Mouse (Mus musculus) limb, embryonic 14.5 days (tissue): ENCODE measurements around the gene Runx1. TPM values are rescaled to one million over a fixed set of nuclear protein-coding genes. Genes with fewer than 3 reads are reported as not detected.

Experiments used
- ATAC-seq: fragments of 200-750 bp; cut with Nextera tagmentation; 2 replicates; pipeline ENCODE4 v1.8.0; 2017; ENCODE audit warnings: low read depth, moderate number of reproducible peaks, moderate TSS enrichment; ENCODE audit not compliant: low FRiP score
- DNase-seq: peaks from one replicate; pipeline ENCODE4 v3.0.0-alpha.2; 2015; ENCODE audit warnings: low spot score
- H3K27ac ChIP-seq: fragments of 300-500 bp; sonication (generic); replicated peaks from 2 replicates; pipeline ENCODE4 v1.5.1; 2014; ENCODE audit warnings: low read depth, mild to moderate bottlenecking, low read length, moderate library complexity, mixed read lengths
- H3K27me3 ChIP-seq: fragments of 300-500 bp; sonication (generic); 2 replicates; pipeline ENCODE4 v1.6.1; 2014; ENCODE audit warnings: low read length, mixed read lengths; ENCODE audit not compliant: control insufficient read depth, insufficient read depth
- H3K36me3 ChIP-seq: fragments of 300-500 bp; sonication (generic); 2 replicates; pipeline ENCODE4 v1.6.1; 2014; ENCODE audit warnings: mild to moderate bottlenecking, low read length, moderate library complexity, mixed read lengths; ENCODE audit not compliant: control insufficient read depth, insufficient read depth
- H3K4me1 ChIP-seq: fragments of 300-500 bp; sonication (generic); 2 replicates; pipeline ENCODE4 v1.6.1; 2014; ENCODE audit warnings: antibody characterized with exemption, low read length, mixed read lengths; ENCODE audit not compliant: control insufficient read depth, insufficient read depth
- H3K4me2 ChIP-seq: fragments of 300-500 bp; sonication (generic); replicated peaks from 2 replicates; pipeline ENCODE4 v1.6.1; 2014; ENCODE audit warnings: low read depth, mild to moderate bottlenecking, low read length, moderate library complexity; ENCODE audit not compliant: severe bottlenecking
- H3K4me3 ChIP-seq: fragments of 300-500 bp; sonication (generic); replicated peaks from 2 replicates; pipeline ENCODE4 v1.5.1; 2014; ENCODE audit warnings: low read length
- H3K9ac ChIP-seq: fragments of 300-500 bp; sonication (generic); 2 replicates; pipeline ENCODE4 v1.6.1; 2014; ENCODE audit warnings: mild to moderate bottlenecking, low read depth, low read length, moderate library complexity; ENCODE audit not compliant: severe bottlenecking
- H3K9me3 ChIP-seq: fragments of 300-500 bp; sonication (generic); 2 replicates; pipeline ENCODE4 v1.6.1; 2016; ENCODE audit warnings: low read length; ENCODE audit not compliant: control insufficient read depth
- POLR2A ChIP-seq: fragments of 200-500 bp; IDR thresholded peaks from 2 replicates; pipeline ENCODE4 v1.8.0; 2012; ENCODE audit warnings: inconsistent platforms, mild to moderate bottlenecking, moderate library complexity, borderline replicate concordance; ENCODE audit not compliant: insufficient read depth, insufficient read length; ENCODE audit errors: extremely low read depth
- WGBS: fragments of 180-500 bp; shearing (Covaris S2); extraction: QIAGEN DNeasy Blood & Tissue Kit; methylation state at CpG from one replicate; pipeline ENCODE4 v1.1.7; 2014; 5-methylcytosine and 5-hydroxymethylcytosine counted together
- polyA plus RNA-seq, 2 experiments: library from polyadenylated mRNA; depleted of rRNA in 1 of 2; stranded (reverse) in 1 of 2; unstranded in 1 of 2; fragments of >200 nt; fragmentation: Nextera tagmentation in 1 of 2; extraction: Ambion mirVana in 1 of 2; gene quantifications; 2 replicates each; pipeline versions ENCODE4 v1.2.1 to v1.2.3; 2012 to 2014

Gene Runx1
- polyA plus RNA-seq, 2 experiments, result 5.2 to 5.5 TPM

DNA sequence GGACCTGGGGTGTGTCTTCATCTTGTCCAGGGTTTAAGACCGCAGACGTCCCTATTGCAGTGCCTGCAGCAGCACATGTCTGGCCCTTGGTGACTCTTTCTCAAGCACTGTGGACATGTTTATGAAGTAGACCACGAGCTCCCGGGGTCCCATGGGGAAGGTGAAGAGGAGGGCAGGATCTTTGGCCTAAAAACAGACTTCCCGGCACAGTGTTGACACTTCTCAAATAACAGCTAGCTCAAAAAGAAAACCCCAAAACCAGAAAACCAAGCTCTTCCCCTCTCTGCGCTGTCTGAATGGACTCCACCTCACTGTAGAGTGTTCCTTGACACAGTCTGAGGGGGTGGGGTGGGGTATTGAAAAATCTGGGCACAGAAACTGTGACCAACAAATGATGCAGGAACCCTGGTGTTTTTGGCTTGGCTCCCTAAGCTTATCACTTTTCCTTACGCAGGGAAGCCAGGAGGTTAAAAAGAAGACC is 42.3 kb downstream of the Runx1 start:
- H3K9me3 ChIP-seq, result no peaks in the 10 kb centered on the region
- H3K36me3 ChIP-seq, result no peaks in the 10 kb centered on the region
- WGBS, result 40% methylated on average over 7 of the region's 7 CpGs
- peaks cover 12% of the 10 kb centered on the region for H3K4me1 ChIP-seq
- ATAC-seq, result no peak
- H3K4me3 ChIP-seq, result no peak overlapping the region
- H3K4me2 ChIP-seq, result no peak overlapping the region
- 0 out of 2 replicates have a peak overlapping the region, but pooled peaks have one; percentile 1 for H3K9ac ChIP-seq
- H3K27ac ChIP-seq, result no peak overlapping the region
- no peaks in the 10 kb centered on the region for H3K27me3 ChIP-seq
- DNase-seq, result no peak
- TF ChIP-seq POLR2A, result no peak

- Histone ChIP-seq H3K4me2 (no peak overlapping the region), H3K4me3 (no peak overlapping the region), H3K27ac (no peak overlapping the region), H3K9me3 (no peaks in the 10 kb centered on the region), H3K4me1 (peaks cover 12% of the 10 kb centered on the region), H3K9ac (no peak overlapping the region), H3K27me3 (no peaks in the 10 kb centered on the region), H3K36me3 (no peaks in the 10 kb centered on the region)
- TF ChIP-seq POLR2A, result no peak
- 81% methylated on average over 6 of the region's 6 CpGs for WGBS
- DNase-seq (no peak), ATAC-seq (no peak)
These were observed 43.5 kb downstream of the Runx1 start for GRCm38 (mm10) chr16:92782408-92782807.

GRCm38 (mm10) chr16:92779896-92780435 is 46.0 kb downstream of the Runx1 start:
- H3K9me3 ChIP-seq, result no peaks in the 10 kb centered on the region

DNA sequence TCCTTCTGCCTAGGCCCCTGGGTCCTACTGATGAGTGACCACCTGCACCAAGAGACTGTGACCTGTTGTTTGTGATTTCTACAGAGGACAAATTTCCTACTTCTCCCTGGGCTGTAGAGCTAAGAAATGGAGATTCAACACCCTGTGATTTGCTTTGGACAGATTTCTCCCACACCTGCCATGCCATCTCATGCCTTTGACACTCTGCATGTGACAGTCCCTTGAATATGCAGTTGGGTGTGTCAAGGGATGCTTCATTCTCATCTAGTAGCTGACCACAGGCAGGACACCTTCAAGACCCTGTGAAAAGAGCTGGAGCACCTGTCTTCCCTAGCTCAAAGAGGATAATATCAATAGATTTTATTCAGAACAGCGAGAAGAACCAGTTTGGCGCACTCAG is 46.8 kb downstream of the Runx1 start:
- no peaks in the 10 kb centered on the region for H3K36me3 ChIP-seq
- DNase-seq (no peak), ATAC-seq (no peak)
- no peak overlapping the region for H3K27ac ChIP-seq
- H3K9ac ChIP-seq, result no peak overlapping the region
- no peaks in the 10 kb centered on the region for H3K27me3 ChIP-seq
- WGBS, result 95% methylated on average over 2 of the region's 2 CpGs
- H3K4me1 ChIP-seq, result peaks cover 11% of the 10 kb centered on the region
- no peak for TF ChIP-seq POLR2A
- no peak overlapping the region for H3K4me3 ChIP-seq
- H3K4me2 ChIP-seq, result no peak overlapping the region
- no peaks in the 10 kb centered on the region for H3K9me3 ChIP-seq

More at GRCm38 (mm10) chr16:92779896-92780435, 46.0 kb downstream of the Runx1 start:
- DNase-seq (no peak), ATAC-seq (no peak)
- Histone ChIP-seq H3K4me2 (no peak overlapping the region), H3K4me3 (no peak overlapping the region), H3K36me3 (no peaks in the 10 kb centered on the region), H3K27ac (no peak overlapping the region), H3K27me3 (no peaks in the 10 kb centered on the region), H3K4me1 (peaks cover 12% of the 10 kb centered on the region), H3K9ac (no peak overlapping the region)
- 77% methylated on average over 9 of the region's 9 CpGs for WGBS
- TF ChIP-seq POLR2A, result no peak

DNA sequence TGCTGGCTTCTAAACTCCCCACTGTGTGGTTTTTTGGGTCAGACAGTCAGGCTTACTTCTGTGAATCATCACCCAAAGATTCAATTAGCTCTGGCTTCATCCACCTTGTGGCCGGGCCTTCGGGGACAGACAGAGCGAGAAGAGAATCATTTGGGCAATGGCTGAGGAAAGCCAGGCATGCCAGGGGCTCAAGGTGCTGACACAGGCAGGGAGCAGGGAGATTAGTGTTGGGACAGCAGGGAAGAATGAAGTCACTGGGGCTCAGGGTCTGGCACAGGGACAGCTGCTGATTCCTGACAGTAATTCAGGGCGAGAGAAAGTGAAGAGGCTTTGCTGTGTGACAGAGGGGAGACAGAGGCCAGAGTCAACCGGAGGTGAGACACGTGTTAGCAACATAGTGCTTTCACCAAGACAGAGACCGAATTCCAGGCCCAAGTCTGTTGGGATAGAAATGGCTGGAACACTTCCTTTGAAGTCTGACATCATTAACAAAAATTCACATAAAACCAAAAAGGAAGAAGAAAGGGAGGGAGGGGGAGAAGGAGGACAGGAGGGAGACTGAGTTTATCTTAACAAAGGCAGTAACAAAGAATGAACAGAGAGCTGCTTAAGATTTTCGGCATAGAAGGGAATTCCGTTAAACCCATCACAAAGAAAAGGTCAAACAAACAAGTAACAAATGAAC is 47.7 kb downstream of the Runx1 start:
- Histone ChIP-seq H3K36me3 (no peaks in the 10 kb centered on the region), H3K27ac (no peak overlapping the region), H3K27me3 (no peaks in the 10 kb centered on the region), H3K9ac (no peak overlapping the region), H3K4me2 (no peak overlapping the region), H3K9me3 (no peaks in the 10 kb centered on the region), H3K4me1 (peaks cover 2% of the 10 kb centered on the region; the same call in 1 of the 2 replicates), H3K4me3 (no peak overlapping the region)
- ATAC-seq (no peak), DNase-seq (no peak)
- 49% methylated on average over 9 of the region's 9 CpGs for WGBS
- no peak for TF ChIP-seq POLR2A
